Mouse (Mus musculus) embryonic facial prominence, embryonic 14.5 days (tissue): ENCODE data around the gene Prdm16. TPM values are rescaled to one million over a fixed set of nuclear protein-coding genes. Genes with fewer than 3 reads are reported as not detected.

ENCODE experiments used
- ATAC-seq: fragments of 200-750 bp; cut with Nextera tagmentation; 2 replicates; pipeline ENCODE4 v1.8.0; 2017; ENCODE audit warnings: low read depth, moderate number of reproducible peaks, moderate TSS enrichment
- DNase-seq: peaks from one replicate; pipeline ENCODE4 v3.0.0-alpha.2; 2015; ENCODE audit warnings: low spot score
- H3K27ac ChIP-seq: fragments of 300-500 bp; sonication (generic); replicated peaks from 2 replicates; pipeline ENCODE4 v1.5.1; 2014; ENCODE audit warnings: low read depth, mild to moderate bottlenecking, low read length, moderate library complexity
- H3K27me3 ChIP-seq: fragments of 300-500 bp; sonication (generic); replicated peaks from 2 replicates; pipeline ENCODE4 v1.6.1; 2014; ENCODE audit warnings: low read length; ENCODE audit not compliant: control insufficient read depth, insufficient read depth
- H3K36me3 ChIP-seq: fragments of 300-500 bp; sonication (generic); 2 replicates; pipeline ENCODE4 v1.6.1; 2014; ENCODE audit warnings: low read length, mixed read lengths; ENCODE audit not compliant: control insufficient read depth, insufficient read depth
- H3K4me1 ChIP-seq: fragments of 300-500 bp; sonication (generic); 2 replicates; pipeline ENCODE4 v1.6.1; 2014; ENCODE audit warnings: antibody characterized with exemption, low read length; ENCODE audit not compliant: control insufficient read depth, insufficient read depth
- H3K4me2 ChIP-seq: fragments of 300-500 bp; sonication (generic); 2 replicates; pipeline ENCODE4 v1.6.1; 2014; ENCODE audit warnings: low read depth, mild to moderate bottlenecking, low read length, moderate library complexity, mixed read lengths
- H3K4me3 ChIP-seq: fragments of 300-500 bp; sonication (generic); 2 replicates; pipeline ENCODE4 v1.5.1; 2014; ENCODE audit warnings: low read depth, mild to moderate bottlenecking, low read length
- H3K9ac ChIP-seq: fragments of 300-500 bp; sonication (generic); 2 replicates; pipeline ENCODE4 v1.6.1; 2014; ENCODE audit warnings: low read depth, mild to moderate bottlenecking, low read length, moderate library complexity, mixed read lengths
- H3K9me3 ChIP-seq: fragments of 300-500 bp; sonication (generic); 2 replicates; pipeline ENCODE4 v1.6.1; 2016; ENCODE audit warnings: low read length; ENCODE audit not compliant: control insufficient read depth
- WGBS: fragments of 180-500 bp; shearing (Covaris S2); extraction: QIAGEN DNeasy Blood & Tissue Kit; methylation state at CpG from one replicate; pipeline ENCODE4 v1.1.7; 2014; 5-methylcytosine and 5-hydroxymethylcytosine counted together
- polyA plus RNA-seq: library from polyadenylated mRNA; unstranded; fragments of >200 nt; fragmentation: Nextera tagmentation; extraction: Ambion mirVana; gene quantifications from 2 replicates; pipeline ENCODE4 v1.2.1, GENCODE M21; 2014

Gene Prdm16
- polyA plus RNA-seq, 1 experiment from 2014 or later: 12.7 TPM

DNA sequence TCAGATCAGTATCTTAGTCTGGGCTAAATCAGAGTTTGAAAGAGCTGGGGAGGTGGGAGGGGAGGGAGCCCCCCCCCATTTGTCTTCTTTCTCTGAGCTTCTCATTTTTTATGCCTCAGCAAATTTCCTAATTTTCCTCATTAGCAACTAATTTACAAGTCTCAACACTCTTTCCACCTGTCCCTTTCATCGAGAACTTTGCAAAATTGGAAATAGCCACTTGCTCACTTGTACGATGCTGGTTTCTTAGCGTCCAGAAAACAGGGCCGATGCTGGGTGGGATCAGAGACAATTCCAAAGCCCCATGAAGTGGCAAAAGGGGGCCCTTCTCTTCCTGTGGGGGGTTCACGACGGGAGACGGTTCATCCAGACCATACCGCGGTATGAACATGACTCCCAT lies 91.4 kb downstream of the Prdm16 start:
- no peak overlapping the region for H3K4me3 ChIP-seq

DNA sequence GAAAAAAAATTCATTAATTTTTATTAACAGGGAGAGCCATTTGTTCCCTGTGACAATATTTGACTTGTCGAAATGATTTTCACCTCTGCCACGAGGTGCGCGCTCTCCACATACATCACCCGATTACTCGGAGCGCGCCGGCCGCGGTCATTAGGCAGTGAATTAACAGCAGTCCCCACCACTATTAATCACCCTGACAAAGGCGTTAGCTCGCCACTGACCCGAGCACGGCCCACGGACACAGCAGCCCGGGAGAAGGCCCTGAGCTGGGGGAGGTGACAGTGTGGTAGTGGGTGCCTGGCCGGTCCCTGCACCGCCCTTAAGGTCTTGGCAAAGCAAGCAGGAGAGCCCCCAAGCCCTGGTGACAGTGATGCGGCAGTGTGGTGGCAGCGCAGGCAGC lies 92.8 kb downstream of the Prdm16 start:
- Histone ChIP-seq H3K27ac (no peak overlapping the region), H3K27me3 (no peaks in the 10 kb centered on the region), H3K36me3 (no peaks in the 10 kb centered on the region), H3K4me2 (no peak overlapping the region), H3K4me3 (no peak overlapping the region), H3K9ac (no peak overlapping the region), H3K9me3 (no peaks in the 10 kb centered on the region), H3K4me1 (peaks cover 5% of the 10 kb centered on the region)
- 42% methylated on average over 21 of the region's 21 CpGs for WGBS
- no peak for DNase-seq
- no peak for ATAC-seq

More for the DNA sequence above, 91.4 kb downstream of the Prdm16 start:
- H3K4me1 ChIP-seq: peaks cover 12% of the 10 kb centered on the region
- H3K4me2 ChIP-seq: no peak overlapping the region
- H3K9me3 ChIP-seq: no peaks in the 10 kb centered on the region
- 63% methylated on average over 9 of the region's 9 CpGs for WGBS
- DNase-seq (no peak), ATAC-seq (no peak)
- H3K27me3 ChIP-seq: no peaks in the 10 kb centered on the region
- H3K9ac ChIP-seq: no peak overlapping the region
- no peaks in the 10 kb centered on the region for H3K36me3 ChIP-seq
- no peak overlapping the region for H3K27ac ChIP-seq

DNA sequence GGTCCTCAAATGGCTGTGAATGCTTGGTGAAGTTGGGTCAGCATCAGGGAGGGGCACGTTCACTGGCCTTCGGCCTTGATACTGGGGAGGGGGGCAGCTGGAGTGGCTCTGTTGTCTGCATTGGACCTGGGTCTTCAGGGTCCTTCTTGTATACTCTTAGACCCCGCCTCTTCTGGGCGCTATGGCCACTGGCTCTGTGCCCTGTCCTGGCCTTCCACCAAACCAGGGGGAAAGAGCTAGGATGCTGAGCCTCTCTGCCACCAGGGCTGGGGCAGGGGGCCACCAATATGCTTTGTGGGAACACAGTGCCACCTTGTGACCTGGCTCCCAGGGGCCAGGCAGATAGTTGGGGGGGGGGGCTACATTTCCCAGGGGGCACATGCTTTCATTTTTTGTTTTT lies 93.5 kb downstream of the Prdm16 start:
- no peak overlapping the region for H3K4me2 ChIP-seq
- H3K27ac ChIP-seq: no peak overlapping the region
- 81% methylated on average over 4 of the region's 4 CpGs for WGBS
- H3K9me3 ChIP-seq: no peaks in the 10 kb centered on the region
- peaks cover 5% of the 10 kb centered on the region for H3K4me1 ChIP-seq
- H3K9ac ChIP-seq: no peak overlapping the region
- H3K4me3 ChIP-seq: no peak overlapping the region
- ATAC-seq (no peak), DNase-seq (no peak)
- H3K27me3 ChIP-seq: no peaks in the 10 kb centered on the region
- H3K36me3 ChIP-seq: no peaks in the 10 kb centered on the region

DNA sequence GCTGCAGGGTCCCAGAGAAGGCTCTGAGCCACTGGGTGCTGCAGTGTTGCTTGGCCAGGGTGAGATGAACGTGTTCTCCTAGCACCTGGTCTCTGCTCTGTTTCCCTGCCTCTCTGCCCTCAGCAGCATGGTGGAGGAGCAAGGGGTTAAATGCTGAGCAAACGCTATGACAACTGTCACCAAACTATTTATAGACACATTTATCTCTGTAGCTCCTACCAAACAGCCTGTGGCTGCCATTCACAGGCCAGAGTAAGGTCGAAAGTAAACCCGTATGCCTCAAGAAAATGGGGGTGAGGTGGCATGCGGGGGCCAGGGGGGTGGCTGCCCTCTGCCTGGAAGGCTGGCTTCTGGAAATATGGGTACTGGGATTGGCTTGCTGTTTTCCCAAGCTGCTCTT lies 94.1 kb downstream of the Prdm16 start:
- no peak for DNase-seq
- Histone ChIP-seq H3K27me3 (no peaks in the 10 kb centered on the region), H3K27ac (no peak overlapping the region), H3K4me2 (no peak overlapping the region), H3K4me1 (peaks cover 5% of the 10 kb centered on the region), H3K9me3 (no peaks in the 10 kb centered on the region), H3K4me3 (no peak overlapping the region), H3K36me3 (no peaks in the 10 kb centered on the region), H3K9ac (no peak overlapping the region)
- WGBS: 46% methylated on average over 5 of the region's 5 CpGs
- ATAC-seq: no peak; the same call in 1 of the 2 replicates

DNA sequence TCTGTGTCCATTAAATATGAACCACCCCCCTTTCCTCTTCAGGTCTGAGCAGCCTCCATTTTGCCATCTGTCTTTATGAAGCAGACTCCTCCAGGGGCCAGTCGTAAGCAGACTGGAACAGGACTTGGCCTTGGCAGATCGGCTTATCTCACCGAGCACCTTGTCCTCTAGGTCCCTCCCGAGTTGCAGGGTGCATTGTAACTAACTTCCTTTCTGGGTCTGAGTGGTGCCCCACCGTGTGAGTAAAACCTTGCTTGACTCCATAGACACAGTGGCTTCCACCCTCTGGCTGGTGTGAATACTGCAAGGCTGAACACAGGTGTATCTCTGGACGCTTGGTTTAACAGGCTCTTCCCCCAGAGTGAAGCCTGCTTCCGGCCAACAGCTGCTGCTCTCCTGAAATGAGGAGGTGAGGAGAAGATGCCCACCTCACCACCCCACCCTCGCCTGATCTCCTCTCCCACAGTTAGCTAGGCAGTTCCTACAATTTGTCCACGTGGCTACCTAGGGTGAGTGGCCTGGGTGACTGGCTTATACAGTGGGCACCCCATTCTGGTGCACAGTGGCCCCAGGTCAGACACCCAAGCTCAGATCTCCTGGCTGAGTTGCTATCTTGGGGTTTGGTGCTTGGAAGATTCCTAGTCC lies 94.9 kb downstream of the Prdm16 start:
- no peak for DNase-seq
- Histone ChIP-seq H3K36me3 (no peaks in the 10 kb centered on the region), H3K27ac (0 out of 2 replicates have a peak overlapping the region, but pooled peaks have one; percentile 2), H3K9me3 (no peaks in the 10 kb centered on the region), H3K4me2 (no peak overlapping the region), H3K4me1 (peaks cover 5% of the 10 kb centered on the region), H3K9ac (no peak overlapping the region), H3K27me3 (no peaks in the 10 kb centered on the region), H3K4me3 (no peak overlapping the region)
- ATAC-seq: no peak
- 54% methylated on average over 9 of the region's 9 CpGs for WGBS

DNA sequence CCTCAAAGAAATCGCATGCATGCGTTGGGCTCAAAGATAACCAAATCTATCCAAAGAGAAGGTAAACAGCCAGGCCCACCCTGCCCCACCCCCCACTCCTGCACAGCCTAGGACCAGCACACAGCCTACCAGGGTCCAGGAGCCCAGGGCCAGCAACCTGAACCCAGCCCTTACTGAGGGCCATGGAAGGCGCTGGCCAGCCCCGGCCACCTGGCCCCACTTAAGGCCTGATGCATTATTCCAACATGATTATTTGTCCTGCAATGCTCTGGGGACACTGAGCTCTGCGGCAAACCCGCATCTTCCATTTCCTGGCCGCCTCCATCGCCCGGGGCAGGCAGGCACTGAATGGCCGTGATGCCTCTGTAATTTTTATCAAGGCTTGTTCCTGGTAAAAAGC lies 96.0 kb downstream of the Prdm16 start:
- H3K4me1 ChIP-seq: peaks cover 5% of the 10 kb centered on the region
- no peak overlapping the region for H3K9ac ChIP-seq
- no peak overlapping the region for H3K4me2 ChIP-seq
- DNase-seq: no peak
- no peaks in the 10 kb centered on the region for H3K27me3 ChIP-seq
- H3K27ac ChIP-seq: no peak overlapping the region
- H3K4me3 ChIP-seq: no peak overlapping the region
- peak; percentile 17; the same call in 1 of the 2 replicates for ATAC-seq
- H3K36me3 ChIP-seq: no peaks in the 10 kb centered on the region
- WGBS: 27% methylated on average over 10 of the region's 10 CpGs
- no peaks in the 10 kb centered on the region for H3K9me3 ChIP-seq

DNA sequence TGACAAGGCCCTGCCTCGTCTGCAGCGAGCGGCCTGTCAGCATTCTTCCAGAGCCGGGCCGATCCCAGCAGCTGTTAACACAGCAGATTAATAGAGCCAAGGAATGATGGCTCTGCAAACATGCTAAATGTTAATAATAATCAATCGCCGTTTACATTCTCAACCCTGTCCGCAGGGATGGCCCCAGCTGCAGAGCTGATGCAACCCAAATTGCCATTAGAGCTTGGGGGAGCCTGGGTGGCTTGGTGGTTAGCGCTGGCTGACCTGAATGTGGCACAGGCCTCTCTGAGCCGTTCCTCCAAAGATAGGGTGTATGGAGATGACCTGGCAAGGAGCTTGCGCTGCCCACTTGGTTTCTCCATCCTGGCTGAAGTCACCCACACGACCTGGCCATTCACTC lies 97.0 kb downstream of the Prdm16 start:
- H3K9ac ChIP-seq: no peak overlapping the region
- no peaks in the 10 kb centered on the region for H3K27me3 ChIP-seq
- 78% methylated on average over 12 of the region's 12 CpGs for WGBS
- no peaks in the 10 kb centered on the region for H3K36me3 ChIP-seq
- no peak overlapping the region for H3K4me3 ChIP-seq
- H3K4me2 ChIP-seq: no peak overlapping the region
- H3K9me3 ChIP-seq: no peaks in the 10 kb centered on the region
- peaks cover 5% of the 10 kb centered on the region for H3K4me1 ChIP-seq
- H3K27ac ChIP-seq: no peak overlapping the region
- ATAC-seq (no peak), DNase-seq (no peak)

DNA sequence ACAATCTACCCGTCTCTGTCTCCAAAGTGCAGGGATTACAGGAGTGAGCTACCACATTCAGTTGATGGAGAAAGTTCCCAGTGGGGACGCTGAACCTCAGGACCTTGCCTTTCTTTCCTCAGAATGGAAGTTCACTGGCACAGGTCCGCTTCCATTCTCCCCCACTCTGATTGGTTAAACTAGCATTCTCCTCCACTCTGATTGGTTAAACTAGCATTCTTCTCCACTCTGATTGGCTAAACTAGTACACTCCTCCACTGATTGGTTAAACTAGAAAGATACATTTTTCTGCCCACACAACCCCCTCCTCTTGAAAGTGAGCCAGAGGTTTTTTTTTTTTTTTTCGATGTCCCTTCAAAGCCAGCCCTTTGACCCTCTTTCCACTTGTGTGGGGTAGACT lies 97.9 kb downstream of the Prdm16 start:
- Histone ChIP-seq H3K9ac (no peak overlapping the region), H3K4me1 (peaks cover 5% of the 10 kb centered on the region), H3K27me3 (no peaks in the 10 kb centered on the region), H3K4me2 (no peak overlapping the region), H3K27ac (no peak overlapping the region), H3K9me3 (no peaks in the 10 kb centered on the region), H3K36me3 (no peaks in the 10 kb centered on the region), H3K4me3 (no peak overlapping the region)
- DNase-seq: no peak
- WGBS: 78% methylated on average over 4 of the region's 4 CpGs
- no peak for ATAC-seq

DNA sequence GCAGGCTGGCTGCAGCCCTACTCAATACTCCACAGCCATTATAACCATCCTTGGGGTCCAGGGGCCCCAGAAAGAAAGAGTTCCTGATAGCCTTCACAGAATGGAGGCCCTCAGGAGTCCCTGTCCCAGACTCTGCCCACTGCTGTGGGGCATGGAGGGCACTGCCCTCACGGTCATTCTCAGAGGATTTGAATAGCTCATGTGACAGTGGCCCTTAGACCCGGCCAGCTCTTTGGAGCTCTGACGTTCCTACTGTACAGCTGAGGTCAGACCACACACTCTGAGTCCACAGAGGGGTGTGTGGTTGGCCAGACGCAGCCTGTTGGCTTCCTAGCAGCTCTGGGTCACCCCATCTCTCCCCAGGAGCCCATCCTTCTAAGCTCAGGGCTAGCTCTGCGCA lies 100.6 kb downstream of the Prdm16 start:
- Histone ChIP-seq H3K4me1 (no peaks in the 10 kb centered on the region; the same call in 1 of the 2 replicates), H3K27ac (no peak overlapping the region), H3K9me3 (no peaks in the 10 kb centered on the region), H3K36me3 (no peaks in the 10 kb centered on the region), H3K4me3 (no peak overlapping the region), H3K4me2 (no peak overlapping the region), H3K9ac (no peak overlapping the region), H3K27me3 (no peaks in the 10 kb centered on the region)
- ATAC-seq: no peak
- WGBS: 60% methylated on average over 5 of the region's 5 CpGs
- DNase-seq: no peak
